Mouse (Mus musculus) urinary bladder, postnatal 36 days (tissue): ENCODE data around the gene Ddx42.
A peak's percentile ranks its signal among the peaks of the same experiment; 100 is the strongest.

ENCODE experiments used
- DNase-seq, 2 experiments: peaks; one replicate each; pipeline ENCODE4 v3.0.0; 2022; ENCODE audit warnings: low spot score in 2 of 2, mixed read lengths in 1 of 2

Ddx42 gene

GRCm38 (mm10) chr11:106268326-106269059, 51.8 kb downstream of the Ddx42 start:
- peak; percentile 86 to 94 for DNase-seq

GRCm38 (mm10) chr11:106269060-106269431, 52.3 kb downstream of the Ddx42 start:
- DNase-seq = no peak

GRCm38 (mm10) chr11:106271131-106271793, 54.5 kb downstream of the Ddx42 start:
- no peak for DNase-seq

GRCm38 (mm10) chr11:106271794-106272643, 55.3 kb downstream of the Ddx42 start:
- peak in 1 of 2 experiments; percentile 49 for DNase-seq

- peak; percentile 100 for DNase-seq
These were observed 56.1 kb downstream of the Ddx42 start, which contains the start of gene Smarcd2 for GRCm38 (mm10) chr11:106272644-106273310. TSS of gene Smarcd2 (minus strand) at chr11:106272972.

GRCm38 (mm10) chr11:106273311-106273684, 56.6 kb downstream of the Ddx42 start:
- DNase-seq = no peak

- DNase-seq = no peak
These were observed 57.1 kb downstream of the Ddx42 start for GRCm38 (mm10) chr11:106273811-106274210.

GRCm38 (mm10) chr11:106274374-106274773, 57.6 kb downstream of the Ddx42 start:
- no peak for DNase-seq

- peak in 1 of 2 experiments; percentile 61 for DNase-seq
These were observed 58.3 kb downstream of the Ddx42 start for GRCm38 (mm10) chr11:106274971-106275411.

- DNase-seq = peak; percentile 93 to 95
These were observed 59.7 kb downstream of the Ddx42 start, which contains the start of gene Tcam1 for GRCm38 (mm10) chr11:106276454-106276853. TSS of gene Tcam1 (plus strand) at chr11:106276672.

GRCm38 (mm10) chr11:106282452-106282851, 65.7 kb downstream of the Ddx42 start:
- DNase-seq = no peak

GRCm38 (mm10) chr11:106283371-106283770, 66.6 kb downstream of the Ddx42 start:
- no peak for DNase-seq

- no peak for DNase-seq
These were observed 67.4 kb downstream of the Ddx42 start for GRCm38 (mm10) chr11:106284126-106284525.

- DNase-seq = no peak
These were observed 69.5 kb downstream of the Ddx42 start for GRCm38 (mm10) chr11:106286206-106286605.

- DNase-seq = no peak
These were observed 70.3 kb downstream of the Ddx42 start for GRCm38 (mm10) chr11:106286987-106287386.

GRCm38 (mm10) chr11:106289369-106289768, 72.6 kb downstream of the Ddx42 start:
- DNase-seq = peak in 1 of 2 experiments; percentile 38

GRCm38 (mm10) chr11:106290376-106290775, 73.7 kb downstream of the Ddx42 start:
- no peak for DNase-seq

- no peak for DNase-seq
These were observed 75.1 kb downstream of the Ddx42 start for GRCm38 (mm10) chr11:106291861-106292260.
